Mouse (Mus musculus): ENCODE measurements at regions not wholly inside any gene's neighbourhood (a gene's known extent, or its start where the extent isn't known, plus 50 kb on each side); places are given as distances from the start of the nearest gene placed in this dataset.

DNA sequence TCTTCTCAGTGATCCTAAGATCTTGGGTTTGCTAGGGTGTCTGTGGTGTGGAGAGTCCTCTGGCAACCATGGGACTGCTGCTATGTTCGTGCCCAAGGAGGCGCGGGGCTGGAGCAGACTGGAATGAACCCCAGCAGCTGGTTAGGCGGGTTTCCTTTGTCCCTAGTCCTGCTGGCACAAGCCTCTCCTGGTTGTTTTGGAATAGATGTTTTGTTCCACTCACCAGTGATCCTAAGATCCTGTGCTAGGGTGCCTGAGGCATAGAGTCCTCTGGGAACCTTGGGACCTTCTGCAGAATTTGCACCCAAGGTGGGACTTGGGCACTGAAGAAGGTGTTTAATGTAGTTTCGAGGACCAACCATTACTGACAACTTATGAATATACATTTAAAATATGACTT, 1205.9 kb upstream of the Gm8797 start:
- DNase-seq (ENCODE audit: low spot score) = no peak

GRCm38 (mm10) chr3:4546103-4546833, 1204.3 kb upstream of the Gm8797 start:
- DNase-seq (ENCODE audit: low spot score) = peak; percentile 54

GRCm38 (mm10) chr3:4560664-4561063, 1189.9 kb upstream of the Gm8797 start:
- DNase-seq (ENCODE audit: low spot score) = no peak

DNA sequence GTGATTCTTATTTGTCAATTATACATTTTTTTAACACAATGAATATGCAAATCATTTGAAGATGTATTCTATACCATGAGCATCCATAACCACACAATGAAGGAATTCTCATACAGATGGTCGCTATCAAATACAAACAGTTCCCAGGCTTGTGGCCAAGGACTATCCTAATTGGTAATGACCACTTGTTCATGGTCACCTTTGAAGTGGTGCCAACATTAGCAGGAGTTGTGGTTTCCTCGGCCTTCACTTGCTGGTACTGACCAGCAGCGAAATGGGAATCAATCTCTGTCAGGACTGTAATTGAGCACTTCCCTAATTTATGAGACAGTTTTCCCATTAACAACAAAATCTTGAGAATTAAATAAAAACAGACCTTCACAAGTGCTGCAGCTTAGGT, 1168.1 kb upstream of the Gm8797 start:
- peak; percentile 7 for DNase-seq (ENCODE audit: low spot score)

DNA sequence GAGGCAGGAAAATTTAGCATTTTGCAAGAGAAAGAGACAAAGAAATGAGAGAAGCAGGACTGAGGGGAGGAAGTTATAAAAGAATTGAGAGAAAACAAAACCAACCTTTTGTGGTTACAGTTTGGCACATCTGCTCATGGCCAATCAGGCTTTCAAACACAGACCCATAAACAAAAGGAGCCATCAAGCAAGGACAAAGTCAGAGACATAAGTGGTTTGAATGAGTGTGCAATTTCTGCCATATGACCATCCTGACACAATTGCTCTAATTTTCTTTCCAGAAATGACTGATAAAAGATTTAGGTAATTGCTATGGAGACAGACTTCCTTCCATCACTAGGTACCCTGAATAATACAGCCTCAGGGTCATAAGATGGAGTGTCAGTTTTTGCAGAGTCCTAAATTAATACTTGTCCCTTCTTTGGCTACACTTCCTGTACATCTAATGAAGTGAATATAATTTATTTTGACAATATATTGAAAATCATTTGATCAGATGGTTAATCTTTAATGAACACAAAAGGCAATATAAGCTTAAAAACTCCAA, 1156.6 kb upstream of the Gm8797 start:
- no peak for DNase-seq (ENCODE audit: low spot score)

DNA sequence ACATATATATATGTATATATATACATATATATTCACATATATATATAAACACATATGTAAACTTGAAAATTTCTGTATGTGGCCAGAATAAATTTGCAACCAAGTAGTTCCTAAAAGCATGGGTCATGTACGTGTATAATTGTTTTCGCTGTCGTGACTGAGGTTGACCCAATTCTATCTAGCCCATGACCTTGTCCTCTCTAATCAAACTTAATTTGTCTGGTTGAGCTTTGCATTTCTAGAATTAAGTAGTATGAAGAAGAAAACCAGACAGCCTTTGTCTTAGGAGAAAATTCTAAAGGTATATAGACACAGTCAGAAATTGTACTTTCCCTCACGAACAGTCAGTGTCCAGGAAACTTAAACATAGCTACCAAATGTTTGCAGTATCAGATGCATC, 1156.1 kb upstream of the Gm8797 start:
- no peak for DNase-seq (ENCODE audit: low spot score)
